Mouse (Mus musculus) testis, adult 2 months (tissue): Measurements from ENCODE around the gene Exoc3l2. TPM values are rescaled to one million over a fixed set of nuclear protein-coding genes. Genes with fewer than 3 reads are reported as not detected.

Experiments used
- H3K27ac ChIP-seq: fragments of 200-500 bp; 2 replicates; pipeline ENCODE4 v1.5.1; 2012; ENCODE audit warnings: low read depth, low read length; ENCODE audit not compliant: control insufficient read depth, insufficient read depth
- H3K27me3 ChIP-seq: fragments of 200-500 bp; 2 replicates; pipeline ENCODE4 v1.6.1; 2012; ENCODE audit warnings: mild to moderate bottlenecking, low read length, moderate library complexity; ENCODE audit not compliant: control insufficient read depth, insufficient read depth
- H3K36me3 ChIP-seq: fragments of 200-500 bp; 2 replicates; pipeline ENCODE4 v1.6.1; 2012; ENCODE audit warnings: mild to moderate bottlenecking, low read length; ENCODE audit not compliant: control insufficient read depth, insufficient read depth
- H3K4me1 ChIP-seq: fragments of 200-500 bp; 2 replicates; pipeline ENCODE4 v1.6.1; 2012; ENCODE audit warnings: low read length; ENCODE audit not compliant: control insufficient read depth, insufficient read depth
- H3K4me3 ChIP-seq: fragments of 200-500 bp; 2 replicates; pipeline ENCODE4 v1.5.1; 2012; ENCODE audit warnings: low read depth, mild to moderate bottlenecking, low read length, moderate library complexity, mixed read lengths; ENCODE audit not compliant: control insufficient read depth
- CTCF ChIP-seq: fragments of 200-500 bp; IDR thresholded peaks from 2 replicates; pipeline ENCODE4 v1.5.1; 2012; ENCODE audit warnings: low read depth, mild to moderate bottlenecking, inconsistent platforms, low read length, moderate library complexity; ENCODE audit not compliant: control insufficient read depth, insufficient read depth, insufficient replicate concordance
- POLR2A ChIP-seq: fragments of 200-500 bp; IDR thresholded peaks from 2 replicates; pipeline ENCODE4 v1.6.1; 2012; ENCODE audit warnings: low read depth, mild to moderate bottlenecking, inconsistent platforms, low read length, moderate library complexity; ENCODE audit not compliant: control insufficient read depth
- polyA plus RNA-seq: library from polyadenylated mRNA; depleted of rRNA; stranded (reverse); fragments of >200 nt; gene quantifications from 2 replicates; pipeline ENCODE4 v1.2.3, GENCODE M21; 2012; rRNA removed

The Exoc3l2 gene
- polyA plus RNA-seq, 1 experiment: 26.1 TPM

DNA sequence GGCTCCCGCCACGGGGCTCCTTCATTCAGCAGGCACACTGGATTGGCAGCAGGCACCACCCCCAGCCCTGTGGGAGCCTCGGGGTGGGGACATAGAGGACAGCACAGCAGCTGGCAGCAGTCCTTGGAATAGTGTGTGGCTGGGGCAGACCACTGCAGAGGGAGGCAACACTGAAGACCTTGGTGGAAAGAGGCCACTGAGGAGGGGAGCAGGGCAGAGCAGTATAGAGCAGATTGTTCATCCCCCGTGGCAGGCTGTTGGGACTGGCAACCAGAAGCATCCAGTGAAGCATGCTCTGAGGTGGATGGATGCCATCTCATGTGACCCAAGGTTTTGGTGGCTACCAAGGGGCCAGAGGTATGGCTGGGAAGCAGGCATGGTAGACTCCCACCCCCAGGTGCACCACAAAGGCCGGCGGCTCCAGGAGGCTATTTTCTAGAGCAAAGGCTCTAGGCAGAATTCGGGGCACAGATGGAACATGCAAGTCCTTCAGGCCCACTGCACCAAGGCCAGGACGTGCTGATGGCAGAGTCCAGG is 79.1 kb downstream of the Exoc3l2 start:
- H3K27me3 ChIP-seq: no peaks in the 10 kb centered on the region
- no peak overlapping the region for H3K27ac ChIP-seq
- H3K36me3 ChIP-seq: no peaks in the 10 kb centered on the region
- H3K4me1 ChIP-seq: peaks cover 4% of the 10 kb centered on the region
- TF ChIP-seq CTCF (no peak), POLR2A (no peak)
- no peak overlapping the region for H3K4me3 ChIP-seq

DNA sequence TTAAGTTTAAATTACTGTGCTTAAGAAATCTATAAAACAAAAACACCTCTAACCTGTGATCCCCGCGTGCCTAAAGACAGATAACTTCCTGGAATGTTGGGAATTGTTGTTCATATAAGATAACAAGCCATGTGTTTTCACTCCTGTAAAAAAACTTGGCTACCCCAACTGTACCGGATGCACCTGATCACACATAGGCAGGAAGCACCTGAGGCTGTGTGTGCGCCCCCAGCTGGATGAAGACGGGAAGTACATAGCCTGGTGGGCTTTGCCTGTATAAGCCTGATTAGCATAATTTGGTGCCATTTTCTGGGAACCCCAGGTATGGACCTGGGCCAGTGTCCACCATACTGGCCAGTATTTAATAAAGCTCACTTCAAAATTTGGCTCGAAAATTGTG is 80.5 kb downstream of the Exoc3l2 start:
- Histone ChIP-seq H3K4me3 (no peak overlapping the region), H3K27me3 (no peaks in the 10 kb centered on the region), H3K27ac (no peak overlapping the region), H3K36me3 (no peaks in the 10 kb centered on the region), H3K4me1 (peaks cover 4% of the 10 kb centered on the region)
- TF ChIP-seq CTCF: peak; percentile 40; the same call in 1 of the 2 replicates
- no peak for TF ChIP-seq POLR2A

DNA sequence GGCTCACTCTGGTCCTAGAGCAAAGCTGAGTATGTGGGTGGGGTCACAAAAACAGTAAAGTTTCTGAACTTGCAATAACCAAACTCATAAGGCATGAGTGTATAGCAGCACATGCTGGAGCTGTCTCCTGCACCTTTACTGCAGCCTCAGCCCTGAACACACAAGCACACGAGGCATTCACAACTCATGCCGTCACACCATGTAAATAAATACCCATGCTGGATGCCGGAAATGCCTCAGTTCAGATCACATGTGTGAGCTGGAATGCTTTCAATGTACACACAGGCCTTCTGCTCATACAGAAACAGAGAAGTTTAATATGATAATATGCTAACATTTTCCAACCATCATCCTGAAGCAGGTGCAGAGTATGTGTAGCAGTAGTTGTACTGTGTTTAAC is 82.9 kb downstream of the Exoc3l2 start:
- Histone ChIP-seq H3K27ac (no peak overlapping the region), H3K4me1 (peaks cover 4% of the 10 kb centered on the region)
- TF ChIP-seq POLR2A: no peak
- TF ChIP-seq CTCF: no peak

More for the DNA sequence above, 82.9 kb downstream of the Exoc3l2 start:
- Histone ChIP-seq H3K4me3 (no peak overlapping the region), H3K36me3 (no peaks in the 10 kb centered on the region), H3K27me3 (no peaks in the 10 kb centered on the region)

Other genes starting within 250 kb of the Exoc3l2 start
- gene Opa3, start 235.0 kb upstream of the Exoc3l2 start, polyA plus RNA-seq: 13.6 and 14.5 TPM in 2 replicates
- gene Vasp, start 191.5 kb upstream of the Exoc3l2 start, polyA plus RNA-seq: 42.4 and 44.7 TPM in 2 replicates
- 0.20 and 0.30 TPM in 2 replicates for gene Ppm1n, start 183.3 kb upstream of the Exoc3l2 start, polyA plus RNA-seq
- 15.6 and 17.4 TPM in 2 replicates for gene Rtn2, start 180.7 kb upstream of the Exoc3l2 start, polyA plus RNA-seq
- gene Fosb, start 153.3 kb upstream of the Exoc3l2 start, polyA plus RNA-seq: 3.9 and 4.1 TPM in 2 replicates
- 50.1 and 66.6 TPM in 2 replicates for gene Ercc1, start 118.6 kb upstream of the Exoc3l2 start, polyA plus RNA-seq
- gene Cd3eap, start 103.8 kb upstream of the Exoc3l2 start, polyA plus RNA-seq: 2.8 and 3.2 TPM in 2 replicates
- 49.5 and 71.4 TPM in 2 replicates for gene Ppp1r13l, start 103.6 kb upstream of the Exoc3l2 start, polyA plus RNA-seq
- 50.6 and 53.3 TPM in 2 replicates for gene Ercc2, start 81.3 kb upstream of the Exoc3l2 start, polyA plus RNA-seq
- gene Klc3, start 59.2 kb upstream of the Exoc3l2 start, polyA plus RNA-seq: 33.3 and 39.9 TPM in 2 replicates
- 2.4 and 8.7 TPM in 2 replicates for gene Ckm, start 58.6 kb upstream of the Exoc3l2 start, polyA plus RNA-seq
- 13.2 and 14.1 TPM in 2 replicates for gene Mark4, start 4.5 kb upstream of the Exoc3l2 start, polyA plus RNA-seq
- 3.0 and 3.7 TPM in 2 replicates for gene Bloc1s3, start 45.0 kb downstream of the Exoc3l2 start, polyA plus RNA-seq
- gene Trappc6a, start 45.1 kb downstream of the Exoc3l2 start, polyA plus RNA-seq: 61.1 and 62.1 TPM in 2 replicates
- 5.6 and 6.9 TPM in 2 replicates for gene Nkpd1, start 54.5 kb downstream of the Exoc3l2 start, polyA plus RNA-seq
- gene Ppp1r37, start 99.7 kb downstream of the Exoc3l2 start, polyA plus RNA-seq: 37.3 and 48.4 TPM in 2 replicates
- 7.0 and 10.5 TPM in 2 replicates for gene Zfp296, start 114.0 kb downstream of the Exoc3l2 start, polyA plus RNA-seq
- 64.1 and 68.2 TPM in 2 replicates for gene Gemin7, start 114.3 kb downstream of the Exoc3l2 start, polyA plus RNA-seq
- gene Clasrp, start 141.2 kb downstream of the Exoc3l2 start, polyA plus RNA-seq: 93.7 and 99.3 TPM in 2 replicates
- gene Relb, start 166.1 kb downstream of the Exoc3l2 start, polyA plus RNA-seq: 4.1 and 5.1 TPM in 2 replicates
- gene Clptm1, start 201.7 kb downstream of the Exoc3l2 start, polyA plus RNA-seq: 81.1 and 85.6 TPM in 2 replicates
- gene Apoc2, start 214.6 kb downstream of the Exoc3l2 start, polyA plus RNA-seq: 0.38 and 0.47 TPM in 2 replicates
- gene Gm44805, start 218.1 kb downstream of the Exoc3l2 start, polyA plus RNA-seq: not detected in 2 replicates
- not detected in 2 replicates for gene Apoc4, start 218.1 kb downstream of the Exoc3l2 start, polyA plus RNA-seq
- 17.3 and 21.1 TPM in 2 replicates for gene Apoc1, start 229.3 kb downstream of the Exoc3l2 start, polyA plus RNA-seq
- 122 and 180 TPM in 2 replicates for gene Apoe, start 235.9 kb downstream of the Exoc3l2 start, polyA plus RNA-seq